Mouse (Mus musculus) kidney, adult 11 months (tissue): Measurements from ENCODE around the gene Zfp30.
A peak's percentile ranks its signal among the peaks of the same experiment; 100 is the strongest.

Experiments used
- DNase-seq: peaks from one replicate; pipeline ENCODE4 v3.0.0; 2022

Zfp30 gene

DNA sequence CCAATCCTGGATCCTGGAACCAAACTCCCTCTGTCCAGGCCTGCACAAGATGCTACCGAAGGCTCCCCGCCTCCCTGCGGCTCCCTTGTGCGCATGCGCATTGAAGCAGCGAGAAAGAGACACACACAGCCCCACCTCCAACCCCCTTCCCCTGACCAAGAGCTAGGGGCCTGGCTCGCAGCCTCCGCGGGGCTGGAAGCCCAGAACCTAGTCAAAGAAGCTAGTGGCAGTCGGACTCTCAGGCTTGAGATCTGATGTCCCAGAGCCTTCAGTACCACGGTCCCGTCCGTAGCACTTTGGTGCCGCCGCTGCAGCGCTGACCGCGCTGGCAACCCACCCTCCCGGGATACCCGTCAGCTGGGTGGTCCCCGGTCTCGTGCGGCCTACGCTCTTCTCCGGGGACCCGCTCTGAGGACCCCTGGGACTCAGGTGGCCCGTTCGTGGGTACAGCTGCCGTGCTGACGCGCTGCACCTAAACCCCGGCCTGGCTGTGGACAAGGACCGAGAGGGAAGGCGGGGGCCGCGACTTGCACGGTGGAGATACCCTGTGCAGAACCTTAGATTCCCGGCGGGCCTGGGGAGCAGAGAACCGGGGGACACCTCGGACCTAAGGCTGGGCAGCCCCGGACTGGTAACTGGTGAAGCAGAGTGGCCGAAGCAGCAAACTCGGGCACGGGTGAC lies at the start of gene Zfp30:
Gene Zfp30, plus strand, starts transcription at position 128 of the 681 bp plus-strand sequence.
- peak; percentile 81 for DNase-seq

DNA sequence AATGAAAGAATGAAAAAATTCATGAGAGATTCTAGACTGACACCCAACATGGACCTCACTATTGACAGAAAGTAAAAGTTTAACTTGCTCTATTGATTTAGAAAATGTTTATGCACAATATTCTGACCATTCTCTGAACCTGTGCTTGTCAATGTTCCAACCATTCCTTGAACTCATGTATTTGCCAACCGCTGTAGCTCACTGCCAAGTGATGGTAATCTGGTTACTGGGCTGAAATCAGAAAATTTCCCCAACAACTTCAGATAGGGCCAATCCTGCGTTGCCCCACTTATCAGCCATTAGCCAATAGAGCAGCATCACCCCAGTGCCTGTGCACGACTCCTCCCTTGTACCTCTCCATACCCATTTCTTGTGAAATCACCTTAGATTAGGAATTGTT lies 41.5 kb upstream of the Zfp30 start:
- no peak for DNase-seq

GRCm38 (mm10) chr7:29760476-29760875 lies 23.3 kb upstream of the Zfp30 start:
- DNase-seq, result no peak

DNA sequence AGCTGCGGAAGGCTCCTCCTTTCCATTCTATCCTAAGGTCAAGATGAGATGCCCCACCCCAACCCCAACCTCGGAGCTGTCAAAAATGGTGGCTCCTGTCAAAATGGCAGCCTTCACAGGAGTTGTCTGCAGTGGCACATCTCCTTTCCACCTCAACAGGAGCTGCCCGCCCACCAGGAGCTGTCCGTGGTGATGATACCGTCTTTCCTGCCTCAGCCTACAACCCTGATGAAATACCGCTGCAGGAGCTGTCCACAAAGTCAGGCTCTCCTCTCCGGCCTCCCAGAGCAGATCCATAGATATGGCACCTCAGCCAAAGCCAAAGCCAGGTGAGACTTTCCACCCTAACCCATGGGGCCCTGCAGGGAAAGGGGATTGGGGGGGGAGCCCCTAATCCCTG lies 19.1 kb upstream of the Zfp30 start:
- no peak for DNase-seq

GRCm38 (mm10) chr7:29767058-29767686 lies 16.6 kb upstream of the Zfp30 start:
- peak; percentile 84 for DNase-seq

- DNase-seq, result peak; percentile 95
Observed at GRCm38 (mm10) chr7:29768090-29768900, 15.5 kb upstream of the Zfp30 start, which contains the start of gene Zfp84. Zfp84 (plus strand) TSS chr7:29768552.

GRCm38 (mm10) chr7:29768980-29769379 lies 14.8 kb upstream of the Zfp30 start:
- DNase-seq, result no peak

GRCm38 (mm10) chr7:29773503-29773902 lies 10.3 kb upstream of the Zfp30 start:
- DNase-seq, result no peak

- no peak for DNase-seq
Observed at GRCm38 (mm10) chr7:29774371-29774770, 9.4 kb upstream of the Zfp30 start.

DNA sequence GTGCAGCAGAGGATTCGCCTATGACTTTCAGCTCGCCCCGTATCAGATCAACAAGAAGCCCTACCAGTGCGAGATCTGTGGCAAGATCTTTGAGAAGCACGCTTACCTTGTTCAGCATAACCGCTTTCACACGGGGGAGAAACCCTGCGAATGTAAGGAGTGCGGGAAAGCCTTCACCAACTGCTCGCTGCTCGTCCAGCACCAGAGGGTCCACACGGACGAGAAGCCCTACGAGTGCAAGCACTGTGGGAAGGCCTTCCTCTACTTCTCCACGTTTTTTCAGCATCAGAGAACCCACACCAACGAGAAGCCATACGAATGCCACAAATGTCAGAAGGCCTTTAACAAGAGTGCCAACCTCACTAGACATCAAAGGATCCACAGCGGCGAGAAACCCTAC lies 7.2 kb upstream of the Zfp30 start:
- no peak for DNase-seq

- no peak for DNase-seq
Observed at GRCm38 (mm10) chr7:29777372-29777771, 6.4 kb upstream of the Zfp30 start.

- no peak for DNase-seq
Observed at GRCm38 (mm10) chr7:29785023-29785422, 1.2 kb downstream of the Zfp30 start.

DNA sequence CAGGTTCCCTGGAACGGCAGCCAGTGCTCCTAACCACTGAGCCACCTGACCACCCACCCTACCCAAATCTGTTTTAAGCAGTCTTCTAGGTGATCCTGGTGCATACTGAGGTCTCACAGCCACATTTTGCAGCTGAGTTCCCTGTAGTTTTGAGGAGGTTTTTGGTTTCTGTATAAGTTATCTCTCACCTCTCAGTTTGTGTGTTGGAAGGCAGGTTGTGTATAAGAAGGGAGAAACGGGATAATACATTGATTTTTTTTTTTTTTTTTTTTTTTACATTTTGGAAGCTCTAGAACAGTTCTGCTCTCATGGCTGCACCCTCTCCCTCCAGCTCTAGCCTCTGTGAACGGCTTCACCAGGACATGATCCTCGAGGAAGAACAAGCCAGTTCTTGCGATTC lies 2.1 kb downstream of the Zfp30 start:
- DNase-seq, result no peak

GRCm38 (mm10) chr7:29792906-29793305 lies 9.1 kb downstream of the Zfp30 start:
- DNase-seq, result no peak

GRCm38 (mm10) chr7:29807046-29807445 lies 23.2 kb downstream of the Zfp30 start:
- DNase-seq, result no peak

DNA sequence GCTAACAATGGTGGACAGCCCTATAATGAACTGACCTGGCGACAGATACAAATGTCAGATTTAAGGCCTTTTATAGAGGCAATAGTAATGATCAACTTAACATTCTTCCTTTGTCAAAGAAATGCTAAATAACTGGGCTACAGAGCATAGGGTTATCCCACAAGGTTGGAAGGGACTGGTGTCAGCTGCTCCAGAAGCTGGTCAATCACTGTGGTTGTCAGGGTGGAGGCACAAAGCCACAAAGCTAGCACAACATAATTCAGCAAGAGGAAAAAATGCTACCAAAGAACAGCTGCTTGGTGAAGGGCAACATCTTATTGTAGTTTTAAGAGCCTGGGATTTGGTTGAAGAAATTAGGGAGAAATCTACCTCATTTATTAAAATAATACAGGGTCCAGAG lies 28.4 kb downstream of the Zfp30 start:
- no peak for DNase-seq

DNA sequence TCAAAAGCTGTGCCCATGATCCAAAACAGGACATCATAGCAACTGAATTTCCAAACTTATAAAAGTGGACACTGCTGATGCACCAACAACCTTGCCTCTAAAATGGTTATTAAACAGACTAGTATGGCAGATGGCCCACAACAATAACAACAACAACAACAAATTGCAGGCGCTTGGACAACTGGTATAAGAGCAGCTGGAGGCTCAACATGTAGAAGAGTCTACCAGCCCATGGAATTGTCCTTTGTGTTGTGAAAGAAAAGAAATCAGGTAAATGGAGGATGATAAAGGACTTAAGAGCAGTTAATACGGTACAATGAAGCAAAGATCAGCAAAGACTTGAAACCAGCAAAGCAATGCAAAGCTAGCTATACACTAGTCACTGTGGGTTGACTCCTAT lies 30.6 kb downstream of the Zfp30 start:
- DNase-seq, result no peak

DNA sequence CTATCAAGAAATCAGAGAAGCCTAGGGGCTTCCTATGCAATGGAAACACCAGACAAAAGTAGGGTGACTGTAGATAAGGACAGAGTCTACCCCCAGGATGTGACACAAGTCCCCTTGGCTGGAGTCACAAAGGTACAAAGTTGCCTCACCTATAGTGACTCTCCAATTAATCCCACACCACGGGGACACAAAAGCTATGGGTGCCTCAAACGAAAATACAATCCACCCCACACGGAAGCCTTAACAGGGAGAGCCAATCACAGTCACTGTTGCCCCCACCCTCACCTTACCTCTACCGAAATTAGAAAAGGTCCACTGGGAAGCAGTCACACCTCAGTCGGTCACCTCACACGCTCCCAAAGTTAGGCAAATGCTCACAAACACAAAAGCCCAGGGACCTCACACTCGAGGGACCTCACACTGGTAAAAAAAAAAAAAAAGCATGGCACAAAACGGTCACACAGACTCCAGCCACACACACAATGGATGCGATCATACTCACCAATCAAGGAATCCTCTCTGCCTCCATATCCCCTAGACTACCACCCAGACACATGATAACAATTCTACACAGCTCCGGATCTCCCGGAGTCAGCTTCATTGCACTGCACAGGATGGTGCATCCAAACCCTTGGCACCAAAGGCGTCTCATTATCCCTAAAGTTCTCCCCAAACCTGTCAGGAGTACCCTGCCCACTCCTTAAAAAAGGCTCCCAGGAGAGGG lies 31.4 kb downstream of the Zfp30 start:
- DNase-seq, result no peak

DNA sequence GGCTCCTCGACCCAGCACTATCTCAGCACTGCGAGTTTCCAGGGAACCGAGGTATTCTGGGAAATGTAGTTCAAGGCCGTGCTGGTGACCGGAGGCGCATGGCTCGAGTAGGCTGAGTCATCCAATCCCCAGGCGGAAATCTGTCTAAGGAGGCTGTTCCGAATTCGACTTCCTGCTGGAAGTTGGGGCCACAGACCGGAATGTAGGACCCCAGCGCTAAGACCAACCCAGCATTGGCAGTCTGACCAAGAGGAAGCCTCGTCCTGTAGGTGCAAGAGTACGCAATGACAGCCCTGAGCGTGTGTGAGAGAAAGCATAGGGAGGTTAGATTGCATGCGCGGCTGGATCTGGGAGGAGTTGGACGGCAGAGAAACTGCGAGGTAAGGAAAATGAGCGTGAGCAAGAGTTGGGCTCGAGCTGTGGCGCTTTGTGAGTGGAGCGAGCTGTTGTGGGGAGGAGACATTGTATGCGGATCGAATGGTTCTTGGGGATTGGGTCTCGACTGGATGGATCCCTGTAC lies 32.2 kb downstream of the Zfp30 start, which contains the start of gene Zfp790:
Gene Zfp790, plus strand, starts transcription at position 205 of the 520 bp plus-strand sequence.
- DNase-seq, result peak; percentile 92

DNA sequence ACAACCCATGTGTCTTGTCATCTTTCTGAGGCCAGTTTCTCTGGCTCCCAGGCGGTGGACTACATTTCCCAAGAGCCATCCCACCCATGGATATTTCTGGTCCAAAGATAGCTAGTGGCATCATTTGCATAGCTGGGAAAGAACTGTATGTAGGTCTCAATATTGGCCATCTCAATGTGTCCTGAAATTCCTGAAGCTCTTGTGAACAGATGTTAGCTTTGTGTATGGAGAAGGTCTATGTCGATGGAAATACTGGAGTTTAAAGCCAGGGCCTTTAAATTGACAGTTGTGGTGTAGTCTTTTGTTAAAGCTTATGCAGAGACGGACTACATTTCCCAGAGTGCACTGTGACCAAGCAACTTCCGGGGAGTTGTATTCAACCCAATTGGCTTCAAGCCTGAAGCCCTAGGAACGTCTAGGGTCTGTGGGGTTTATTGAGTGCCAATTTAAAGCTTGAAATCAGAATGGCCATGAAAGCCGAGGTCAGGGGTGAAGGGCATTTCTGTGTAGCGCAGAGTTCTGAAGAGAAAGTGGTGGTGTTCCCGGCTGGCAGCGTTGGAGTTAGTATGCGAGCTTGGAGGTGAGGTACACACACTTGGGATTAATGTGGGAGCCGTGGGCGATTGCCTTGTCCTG lies 34.9 kb downstream of the Zfp30 start:
- DNase-seq, result peak; percentile 66

GRCm38 (mm10) chr7:29828001-29828400 lies 44.2 kb downstream of the Zfp30 start:
- DNase-seq, result peak; percentile 57

- DNase-seq, result no peak
Observed at GRCm38 (mm10) chr7:29829804-29830203, 46.0 kb downstream of the Zfp30 start.
